ENCODE assay signal across 8 mouse cellular contexts in genomic region chr19:5568470-5569140, GRCm38 (mm10). TPM values are rescaled to one million over a fixed set of nuclear protein-coding genes. Genes with fewer than 3 reads are reported as not detected.
DNase-seq lines count a peak whose midpoint lies in the region; ATAC-seq and TF ChIP-seq lines count a peak whose summit lies in the region.

No protein-coding gene starts in this region.

- no peak for TF ChIP-seq EP300 in lung, postnatal 0 days (IDR thresholded peaks at IDR 0.05)

- peaks cover 2% of the 10 kb centered on the region for H3K4me1 ChIP-seq in hindbrain, embryonic 11.5 days (replicated peaks; ENCODE audit: control insufficient read depth, insufficient read depth, low read length)
- H3K4me1 ChIP-seq in lung, postnatal 0 days (ENCODE audit: insufficient read depth, low read depth, low read length) = peaks cover 4% of the 10 kb centered on the region

- H3K36me3 ChIP-seq in hindbrain, embryonic 11.5 days (ENCODE audit: control insufficient read depth, insufficient read depth, low read length) = no peaks in the 10 kb centered on the region
- H3K36me3 ChIP-seq in lung, postnatal 0 days (ENCODE audit: insufficient read depth, low read length) = peaks cover 6% of the 10 kb centered on the region; the same call in 1 of the 2 replicates

- H3K9me3 ChIP-seq in hindbrain, embryonic 11.5 days (ENCODE audit: control insufficient read depth, low read length) = no peaks in the 10 kb centered on the region
- H3K9me3 ChIP-seq in lung, postnatal 0 days (ENCODE audit: low read length) = no peaks in the 10 kb centered on the region

- peak overlapping the region; percentile 83; the same call in 1 of the 2 replicates for H3K9ac ChIP-seq in hindbrain, embryonic 11.5 days (ENCODE audit: low read depth, low read length)
- H3K9ac ChIP-seq in lung, postnatal 0 days (replicated peaks; ENCODE audit: low read depth) = peak overlapping the region; percentile 63

- TF ChIP-seq CTCF in lung, postnatal 0 days (IDR thresholded peaks at IDR 0.05) = peak; percentile 92

- peak; percentile 79 for DNase-seq in Muller cell, postnatal 12 days (ENCODE audit: inconsistent ontology term)
- peak; percentile 89 for DNase-seq in cerebellum, adult 9-10 months
- peak; percentile 94 for DNase-seq in hindbrain, embryonic 11.5 days (ENCODE audit: low spot score)
- DNase-seq in layer of hippocampus, postnatal 10 days (ENCODE audit: low spot score in 2 of 2) = peak; percentile 86 to 89
- peak; percentile 94 for DNase-seq in lung, postnatal 0 days (ENCODE audit: low spot score)
- DNase-seq in ovary, postnatal 10 days (ENCODE audit: low spot score) = peak; percentile 53
- DNase-seq in thymus, postnatal 0 days (ENCODE audit: low spot score) = peak; percentile 89

- H3K27ac ChIP-seq in hindbrain, embryonic 11.5 days (ENCODE audit: low read depth, low read length) = no peak overlapping the region
- H3K27ac ChIP-seq in lung, postnatal 0 days (ENCODE audit: low read length) = peak overlapping the region; percentile 94

- peak; percentile 35; the same call in 1 of the 2 replicates for ATAC-seq in frontal cortex, adult (ENCODE audit: low TSS enrichment)
- peak; percentile 30 for ATAC-seq in hindbrain, embryonic 11.5 days (ENCODE audit: low FRiP score)
- peak; percentile 27 for ATAC-seq in lung, postnatal 0 days

- peak overlapping the region; percentile 64 for H3K4me3 ChIP-seq in hindbrain, embryonic 11.5 days (ENCODE audit: low read depth, low read length)
- peak overlapping the region; percentile 78 for H3K4me3 ChIP-seq in lung, postnatal 0 days (ENCODE audit: low read depth, low read length)

- 10% methylated on average over 27 of the region's 27 CpGs for WGBS in hindbrain, embryonic 11.5 days
- WGBS in lung, postnatal 0 days = 4% methylated on average over 27 of the region's 27 CpGs

- peaks cover 19% of the 10 kb centered on the region for H3K27me3 ChIP-seq in hindbrain, embryonic 11.5 days (ENCODE audit: control insufficient read depth, insufficient read depth, low read length)
- H3K27me3 ChIP-seq in lung, postnatal 0 days (replicated peaks; ENCODE audit: insufficient read depth, low read length) = no peaks in the 10 kb centered on the region

- H3K4me2 ChIP-seq in hindbrain, embryonic 11.5 days (replicated peaks; ENCODE audit: low read depth, low read length) = peak overlapping the region; percentile 80
- peak overlapping the region; percentile 91 for H3K4me2 ChIP-seq in lung, postnatal 0 days (replicated peaks; ENCODE audit: low read depth, low read length)

RNA-seq across cellular contexts. Expression of gene Ap5b1, which starts 0.8 kb away (rescaled TPM):
- polyA plus RNA-seq in hindbrain, embryonic 11.5 days (2014; fragmentation: Nextera tagmentation; extraction: Ambion mirVana) = 1.4 and 1.5 TPM in 2 replicates
- total RNA-seq in layer of hippocampus, postnatal 10 days (2021) = 1 to 10 TPM; 8.6 to 8.8 TPM
- polyA plus RNA-seq in lung, postnatal 0 days (2015; fragmentation: Nextera tagmentation; extraction: Ambion mirVana) = 3.9 and 4.3 TPM in 2 replicates
- 8.9 and 9.8 TPM in 2 replicates for polyA plus RNA-seq in thymus, postnatal 0 days (2015; fragmentation: Nextera tagmentation; extraction: Ambion mirVana)

RNA-seq across cellular contexts. Expression of gene Ovol1, which starts 8.2 kb away (rescaled TPM):
- polyA plus RNA-seq in hindbrain, embryonic 11.5 days (2014; fragmentation: Nextera tagmentation; extraction: Ambion mirVana) = 0.40 and 0.52 TPM in 2 replicates
- not detected for total RNA-seq in layer of hippocampus, postnatal 10 days (2021)
- polyA plus RNA-seq in lung, postnatal 0 days (2015; fragmentation: Nextera tagmentation; extraction: Ambion mirVana) = 2.1 and 2.2 TPM in 2 replicates
- polyA plus RNA-seq in thymus, postnatal 0 days (2015; fragmentation: Nextera tagmentation; extraction: Ambion mirVana) = 1.9 TPM in 2 replicates

RNA-seq across cellular contexts. Expression of gene Rnaseh2c, which starts 33.1 kb away (rescaled TPM):
- polyA plus RNA-seq in hindbrain, embryonic 11.5 days (2014; fragmentation: Nextera tagmentation; extraction: Ambion mirVana) = 143 and 148 TPM in 2 replicates
- total RNA-seq in layer of hippocampus, postnatal 10 days (2021) = 10 to 100 TPM; 70.8 to 73.5 TPM
- 59.6 and 68.5 TPM in 2 replicates for polyA plus RNA-seq in lung, postnatal 0 days (2015; fragmentation: Nextera tagmentation; extraction: Ambion mirVana)
- polyA plus RNA-seq in thymus, postnatal 0 days (2015; fragmentation: Nextera tagmentation; extraction: Ambion mirVana) = 127 and 157 TPM in 2 replicates

RNA-seq across cellular contexts. Expression of gene Kat5, which starts 41.4 kb away (rescaled TPM):
- 36.9 and 39.3 TPM in 2 replicates for polyA plus RNA-seq in hindbrain, embryonic 11.5 days (2014; fragmentation: Nextera tagmentation; extraction: Ambion mirVana)
- 10 to 100 TPM; 69.7 to 87.5 TPM for total RNA-seq in layer of hippocampus, postnatal 10 days (2021)
- 51.1 and 51.9 TPM in 2 replicates for polyA plus RNA-seq in lung, postnatal 0 days (2015; fragmentation: Nextera tagmentation; extraction: Ambion mirVana)
- polyA plus RNA-seq in thymus, postnatal 0 days (2015; fragmentation: Nextera tagmentation; extraction: Ambion mirVana) = 65.3 and 73.8 TPM in 2 replicates

RNA-seq across cellular contexts. Expression of gene Snx32, which starts 58.3 kb away (rescaled TPM):
- 21.2 and 22.2 TPM in 2 replicates for polyA plus RNA-seq in hindbrain, embryonic 11.5 days (2014; fragmentation: Nextera tagmentation; extraction: Ambion mirVana)
- total RNA-seq in layer of hippocampus, postnatal 10 days (2021) = 10 to 100 TPM; 63.1 to 66.2 TPM
- polyA plus RNA-seq in lung, postnatal 0 days (2015; fragmentation: Nextera tagmentation; extraction: Ambion mirVana) = 3.6 and 3.7 TPM in 2 replicates
- polyA plus RNA-seq in thymus, postnatal 0 days (2015; fragmentation: Nextera tagmentation; extraction: Ambion mirVana) = 9.9 and 10.8 TPM in 2 replicates
